Mouse (Mus musculus) cerebellum, adult 11-12 months (tissue): ENCODE measurements around the gene Itpka.
"Not testable (repeated sequence)": the region's sequence is repeated elsewhere in the genome, so short reads cannot be mapped to it uniquely, and the experiment has no call there.

Experiments used
- DNase-seq: peaks from one replicate; pipeline ENCODE4 v3.0.0; 2022

Itpka gene

GRCm38 (mm10) chr2:119741581-119742411 is at the start of gene Itpka:
Gene Itpka (plus strand): TSS chr2:119742337.
- DNase-seq = no peak

- DNase-seq = no peak
These were observed 47.3 kb upstream of the Itpka start for GRCm38 (mm10) chr2:119694826-119695225.

GRCm38 (mm10) chr2:119696111-119696510 is 46.0 kb upstream of the Itpka start:
- no peak for DNase-seq

- no peak for DNase-seq
These were observed 43.7 kb upstream of the Itpka start for GRCm38 (mm10) chr2:119698472-119698871.

GRCm38 (mm10) chr2:119699962-119700361 is 42.2 kb upstream of the Itpka start:
- no peak for DNase-seq

- DNase-seq = no peak
These were observed 39.0 kb upstream of the Itpka start for GRCm38 (mm10) chr2:119703171-119703570.

- no peak for DNase-seq
These were observed 34.5 kb upstream of the Itpka start for GRCm38 (mm10) chr2:119707676-119708075.

- DNase-seq = no peak
These were observed 32.1 kb upstream of the Itpka start for GRCm38 (mm10) chr2:119710011-119710410.

GRCm38 (mm10) chr2:119715868-119716267 is 26.3 kb upstream of the Itpka start:
- not testable (repeated sequence) for DNase-seq

- no peak for DNase-seq
These were observed 21.1 kb upstream of the Itpka start for GRCm38 (mm10) chr2:119721070-119721469.

- DNase-seq = no peak
These were observed 14.2 kb upstream of the Itpka start for GRCm38 (mm10) chr2:119727762-119728416.

- DNase-seq = no peak
These were observed 11.4 kb upstream of the Itpka start for GRCm38 (mm10) chr2:119730735-119731134.

- DNase-seq = no peak
These were observed 5.0 kb upstream of the Itpka start for GRCm38 (mm10) chr2:119737124-119737523.

GRCm38 (mm10) chr2:119740567-119740966 is 1.6 kb upstream of the Itpka start:
- DNase-seq = no peak

- no peak for DNase-seq
These were observed 481 bp downstream of the Itpka start for GRCm38 (mm10) chr2:119742461-119743175.

- no peak for DNase-seq
These were observed 1.2 kb downstream of the Itpka start for GRCm38 (mm10) chr2:119743176-119743807.

GRCm38 (mm10) chr2:119743808-119744162 is 1.6 kb downstream of the Itpka start:
- no peak for DNase-seq

GRCm38 (mm10) chr2:119744163-119745111 is 2.3 kb downstream of the Itpka start:
- no peak for DNase-seq

- no peak for DNase-seq
These were observed 3.1 kb downstream of the Itpka start for GRCm38 (mm10) chr2:119745281-119745680.

GRCm38 (mm10) chr2:119747554-119747953 is 5.4 kb downstream of the Itpka start:
- no peak for DNase-seq

GRCm38 (mm10) chr2:119749260-119749659 is 7.1 kb downstream of the Itpka start:
- no peak for DNase-seq

GRCm38 (mm10) chr2:119757601-119758100 is 15.5 kb downstream of the Itpka start:
- DNase-seq = peak; percentile 35
